Comparison of ENCODE assay signal across 9 mouse cellular contexts in genomic region chr4:22491813-22492160, GRCm38 (mm10). TPM values are rescaled to one million over a fixed set of nuclear protein-coding genes. Genes with fewer than 3 reads are reported as not detected.
A peak's percentile ranks its signal among the peaks of the same experiment; 100 is the strongest.
DNase-seq lines count a peak whose midpoint lies in the region; ATAC-seq and TF ChIP-seq lines count a peak whose summit lies in the region.
"Had no signal": no experiment of that assay in that cellular context is flagged by ENCODE, and none has a peak within 500 bp of the region (broad histone marks: within the 10 kb centered on the region; RNA-seq: fewer than 3 reads in every experiment).

No protein-coding gene starts in this region.

- no peak overlapping the region for H3K4me2 ChIP-seq in limb, embryonic 11.5 days (ENCODE audit: low read depth, severe bottlenecking)
- peak overlapping the region; percentile 99 for H3K4me2 ChIP-seq in neural tube, embryonic 14.5 days (ENCODE audit: low read depth, low read length)

- no peak for DNase-seq in layer of hippocampus, adult 2 months (ENCODE audit: low spot score in 2 of 2)
- no peak for DNase-seq in layer of hippocampus, postnatal 36 days
- peak; percentile 58 for DNase-seq in forebrain, embryonic 10.5 days (ENCODE audit: extremely low spot score, low spot score)
- DNase-seq in limb, embryonic 11.5 days (ENCODE audit: low spot score): peak; percentile 46
- DNase-seq in cerebellum, postnatal 36 days: no peak
- no peak for DNase-seq in testis, postnatal 14 days (ENCODE audit: low spot score)
- DNase-seq in thymus, postnatal 0 days (ENCODE audit: low spot score): no peak

- peak overlapping the region; percentile 86 for H3K27ac ChIP-seq in layer of hippocampus, adult 2 months
- H3K27ac ChIP-seq in forebrain, embryonic 10.5 days: peak overlapping the region; percentile 98
- H3K27ac ChIP-seq in limb, embryonic 11.5 days (replicated peaks; ENCODE audit: low read depth, low read length): no peak overlapping the region
- H3K27ac ChIP-seq in neural tube, embryonic 14.5 days (ENCODE audit: low read depth, low read length): peak overlapping the region; percentile 78

- H3K4me3 ChIP-seq in layer of hippocampus, adult 2 months: peak overlapping the region; percentile 59
- peak overlapping the region; percentile 87 for H3K4me3 ChIP-seq in forebrain, embryonic 10.5 days
- no peak overlapping the region for H3K4me3 ChIP-seq in limb, embryonic 11.5 days (ENCODE audit: low read depth, low read length)
- peak overlapping the region; percentile 87 for H3K4me3 ChIP-seq in neural tube, embryonic 14.5 days (ENCODE audit: low read depth, low read length)

- H3K9me3 ChIP-seq in forebrain, embryonic 10.5 days: no peaks in the 10 kb centered on the region
- no peaks in the 10 kb centered on the region for H3K9me3 ChIP-seq in limb, embryonic 11.5 days (ENCODE audit: control insufficient read depth, low read length)
- H3K9me3 ChIP-seq in neural tube, embryonic 14.5 days (ENCODE audit: control insufficient read depth, low read length): no peaks in the 10 kb centered on the region

- no peak overlapping the region for H3K9ac ChIP-seq in limb, embryonic 11.5 days (ENCODE audit: low read length)
- H3K9ac ChIP-seq in neural tube, embryonic 14.5 days (replicated peaks; ENCODE audit: low read depth, low read length): peak overlapping the region; percentile 44; the same call in 1 of the 2 replicates

- ATAC-seq in limb, embryonic 11.5 days (ENCODE audit: insufficient number of reproducible peaks, low FRiP score, low TSS enrichment, low read depth): no peak
- ATAC-seq in neural tube, embryonic 14.5 days (ENCODE audit: low read depth): no peak

- peaks cover 100% of the 10 kb centered on the region for H3K4me1 ChIP-seq in forebrain, embryonic 10.5 days
- H3K4me1 ChIP-seq in limb, embryonic 11.5 days (ENCODE audit: control insufficient read depth, insufficient read depth, low read length): peaks cover 14% of the 10 kb centered on the region
- peaks cover 5% of the 10 kb centered on the region; the same call in 1 of the 2 replicates for H3K4me1 ChIP-seq in neural tube, embryonic 14.5 days (ENCODE audit: control insufficient read depth, insufficient read depth, low read length)

- no peaks in the 10 kb centered on the region for H3K36me3 ChIP-seq in forebrain, embryonic 10.5 days (replicated peaks)
- no peaks in the 10 kb centered on the region for H3K36me3 ChIP-seq in limb, embryonic 11.5 days (ENCODE audit: control insufficient read depth, insufficient read depth, low read length)
- no peaks in the 10 kb centered on the region for H3K36me3 ChIP-seq in neural tube, embryonic 14.5 days (ENCODE audit: control insufficient read depth, insufficient read depth, low read length)

- WGBS in forebrain, embryonic 10.5 days: 0% methylated on average over 7 of the region's 7 CpGs
- 0% methylated on average over 7 of the region's 7 CpGs for WGBS in limb, embryonic 11.5 days
- WGBS in neural tube, embryonic 14.5 days: 1% methylated on average over 7 of the region's 7 CpGs

- peaks cover 100% of the 10 kb centered on the region for H3K27me3 ChIP-seq in forebrain, embryonic 10.5 days (ENCODE audit: poor library complexity, severe bottlenecking)
- H3K27me3 ChIP-seq in limb, embryonic 11.5 days (ENCODE audit: control insufficient read depth, insufficient read depth, low read length): peaks cover 78% of the 10 kb centered on the region
- peaks cover 4% of the 10 kb centered on the region for H3K27me3 ChIP-seq in neural tube, embryonic 14.5 days (ENCODE audit: control insufficient read depth, insufficient read depth, low read length)
- H3K27me3 ChIP-seq: CH12.LX had no signal

- TF ChIP-seq CTCF in layer of hippocampus, adult 2 months (conservative IDR thresholded peaks at IDR 0.05): no peak

RNA-seq across cellular contexts. Expression of gene Pou3f2, which starts 3.6 kb away (rescaled TPM):
- 1 to 10 TPM; 9.6 to 10.0 TPM for total RNA-seq in layer of hippocampus, adult 2 months (2021)
- 10 to 100 TPM in 1 of 2 experiments, 1 to 10 TPM in 1; 9.7 to 10.4 TPM for total RNA-seq in layer of hippocampus, postnatal 36 days (2021)
- polyA plus RNA-seq in forebrain, embryonic 10.5 days (2016; fragmentation: Nextera tagmentation; extraction: Ambion mirVana): 13.3 and 14.6 TPM in 2 replicates
- 0.16 and 0.18 TPM in 2 replicates for polyA plus RNA-seq in limb, embryonic 11.5 days (2014; fragmentation: Nextera tagmentation; extraction: Ambion mirVana)
- 18.3 and 21.4 TPM in 2 replicates for polyA plus RNA-seq in neural tube, embryonic 14.5 days (2014; fragmentation: Nextera tagmentation; extraction: Ambion mirVana)
- polyA plus RNA-seq in thymus, postnatal 0 days (2015; fragmentation: Nextera tagmentation; extraction: Ambion mirVana): not detected in 2 replicates
- total RNA-seq: CH12.LX had no signal

Comparison
In these comparisons a context has a peak if more than half of its experiments do, and no peak if none do; other contexts are left out.
1. DNase-seq: peak in forebrain, embryonic 10.5 days (single experiment) and limb, embryonic 11.5 days (single experiment); none in layer of hippocampus, adult 2 months (0 of 2), layer of hippocampus, postnatal 36 days (0 of 2), cerebellum, postnatal 36 days (0 of 2), testis, postnatal 14 days (single experiment) and thymus, postnatal 0 days (single experiment).
2. RNA of gene Pou3f2, which starts 3.6 kb away (polyA plus RNA-seq): 18.3 to 21.4 TPM in neural tube, embryonic 14.5 days and 13.3 to 14.6 TPM in forebrain, embryonic 10.5 days; 0.16 to 0.18 TPM in limb, embryonic 11.5 days and not detected in thymus, postnatal 0 days; every median in the first group is over 10 times any median in the second.